ENCODE assay signal across 21 mouse cellular contexts in genomic region chr5:134257349-134258031, GRCm38 (mm10). TPM values are rescaled to one million over a fixed set of nuclear protein-coding genes. Genes with fewer than 3 reads are reported as not detected.
DNase-seq lines count a peak whose midpoint lies in the region; ATAC-seq and TF ChIP-seq lines count a peak whose summit lies in the region.
"Had no signal": no experiment of that assay in that cellular context is flagged by ENCODE, and none has a peak within 500 bp of the region (broad histone marks: within the 10 kb centered on the region; RNA-seq: fewer than 3 reads in every experiment).

No protein-coding gene starts in this region.

- ATAC-seq in frontal cortex, adult (ENCODE audit: low TSS enrichment) = peak; percentile 64
- no peak for ATAC-seq in liver, postnatal 0 days
- ATAC-seq in forebrain, postnatal 0 days = no peak
- ATAC-seq: forebrain, embryonic 13.5 days had no signal

- no peak for TF ChIP-seq CTCF in liver, postnatal 0 days (IDR thresholded peaks at IDR 0.05; ENCODE audit: low read depth)
- TF ChIP-seq CTCF in forebrain, postnatal 0 days (IDR thresholded peaks at IDR 0.05; ENCODE audit: low read depth) = no peak

- no peak for TF ChIP-seq EP300 in liver, postnatal 0 days (IDR thresholded peaks at IDR 0.05; ENCODE audit: low read depth)

- H3K9me3 ChIP-seq in liver, postnatal 0 days (ENCODE audit: low read length) = no peaks in the 10 kb centered on the region
- no peaks in the 10 kb centered on the region for H3K9me3 ChIP-seq in forebrain, postnatal 0 days (ENCODE audit: low read length)
- H3K9me3 ChIP-seq: embryonic facial prominence, embryonic 12.5 days; forebrain, embryonic 13.5 days; limb, embryonic 15.5 days; midbrain, embryonic 10.5 days had no signal

- no peak for DNase-seq in frontal cortex, postnatal 14 days (ENCODE audit: low spot score in 2 of 2)
- no peak for DNase-seq in liver, postnatal 0 days
- no peak for DNase-seq in liver
- DNase-seq in induced T-regulatory cell, adult 2 months (ENCODE audit: low read depth) = peak; percentile 24
- DNase-seq in telencephalon, adult 2 months (ENCODE audit: low read depth, low spot score) = peak; percentile 40
- no peak for DNase-seq in forebrain, postnatal 0 days
- no peak for DNase-seq in urinary bladder, adult 2 months (ENCODE audit: low spot score)
- DNase-seq: cerebellum, adult 9-10 months; gastrocnemius, adult 2 months; heart, postnatal 36 days; kidney, adult 8-10 months; kidney, postnatal 25 days; lung, postnatal 14 days; retina, postnatal 1 day; right cerebral cortex, postnatal 4 days had no signal

- H3K27me3 ChIP-seq in liver, postnatal 0 days (ENCODE audit: insufficient read depth, low read length) = no peaks in the 10 kb centered on the region
- no peaks in the 10 kb centered on the region for H3K27me3 ChIP-seq in forebrain, postnatal 0 days (ENCODE audit: insufficient read depth, low read length)
- H3K27me3 ChIP-seq: embryonic facial prominence, embryonic 12.5 days; forebrain, embryonic 13.5 days; limb, embryonic 15.5 days had no signal

- H3K27ac ChIP-seq in liver, postnatal 0 days (ENCODE audit: low read depth) = 0 out of 2 replicates have a peak overlapping the region, but pooled peaks have one; percentile 29
- H3K27ac ChIP-seq in forebrain, postnatal 0 days (ENCODE audit: low read depth, low read length) = no peak overlapping the region
- H3K27ac ChIP-seq: embryonic facial prominence, embryonic 12.5 days; forebrain, embryonic 13.5 days; gastrocnemius, adult 2 months; limb, embryonic 15.5 days; midbrain, embryonic 10.5 days had no signal

- WGBS in liver, postnatal 0 days (ENCODE audit: insufficient replicate concordance) = 75% methylated on average over 13 of the region's 13 CpGs
- WGBS in forebrain, postnatal 0 days = 90% methylated on average over 13 of the region's 13 CpGs

- H3K4me3 ChIP-seq in liver, postnatal 0 days (ENCODE audit: low read depth, low read length) = no peak overlapping the region
- H3K4me3 ChIP-seq in forebrain, postnatal 0 days (ENCODE audit: low read depth, low read length) = no peak overlapping the region
- H3K4me3 ChIP-seq: embryonic facial prominence, embryonic 12.5 days; erythroblast, embryonic 14.5 days; forebrain, embryonic 13.5 days; gastrocnemius, adult 2 months; limb, embryonic 15.5 days; midbrain, embryonic 10.5 days had no signal

- H3K9ac ChIP-seq in liver, postnatal 0 days (replicated peaks) = no peak overlapping the region
- no peak overlapping the region for H3K9ac ChIP-seq in forebrain, postnatal 0 days
- H3K9ac ChIP-seq: embryonic facial prominence, embryonic 12.5 days; forebrain, embryonic 13.5 days; limb, embryonic 15.5 days had no signal

- no peak overlapping the region for H3K4me2 ChIP-seq in liver, postnatal 0 days (ENCODE audit: low read depth, low read length)
- H3K4me2 ChIP-seq in forebrain, postnatal 0 days (ENCODE audit: low read depth) = no peak overlapping the region
- H3K4me2 ChIP-seq: embryonic facial prominence, embryonic 12.5 days; forebrain, embryonic 13.5 days; limb, embryonic 15.5 days had no signal

- no peaks in the 10 kb centered on the region for H3K4me1 ChIP-seq in liver, postnatal 0 days (ENCODE audit: insufficient read depth)
- H3K4me1 ChIP-seq in forebrain, postnatal 0 days (ENCODE audit: insufficient read depth) = no peaks in the 10 kb centered on the region
- H3K4me1 ChIP-seq: embryonic facial prominence, embryonic 12.5 days; forebrain, embryonic 13.5 days; limb, embryonic 15.5 days; midbrain, embryonic 10.5 days had no signal

- H3K36me3 ChIP-seq in liver, postnatal 0 days (replicated peaks; ENCODE audit: insufficient read depth, low read length) = peaks cover 76% of the 10 kb centered on the region
- peaks cover 91% of the 10 kb centered on the region for H3K36me3 ChIP-seq in forebrain, postnatal 0 days (ENCODE audit: insufficient read depth)

RNA-seq across cellular contexts. Expression of gene Ncf1, which starts 28.1 kb away (rescaled TPM):
- polyA plus RNA-seq in liver, postnatal 0 days (2015; fragmentation: Nextera tagmentation; extraction: Ambion mirVana) = 24.4 and 26.0 TPM in 2 replicates
- 2.9 and 9.1 TPM in 2 replicates for total RNA-seq in forebrain, postnatal 0 days (2014; rRNA removed)
- 1.3 and 2.1 TPM in 2 replicates for polyA plus RNA-seq in forebrain, postnatal 0 days (2015; fragmentation: Nextera tagmentation; extraction: Ambion mirVana)
- 18.8 and 30.3 TPM in 2 replicates for polyA plus RNA-seq in urinary bladder, adult 2 months (2012; rRNA removed)

RNA-seq across cellular contexts. Expression of gene Gtf2i, which starts 57.1 kb away (rescaled TPM):
- 29.8 and 34.7 TPM in 2 replicates for polyA plus RNA-seq in liver, postnatal 0 days (2015; fragmentation: Nextera tagmentation; extraction: Ambion mirVana)
- total RNA-seq in forebrain, postnatal 0 days (2014; rRNA removed) = 98.3 and 120 TPM in 2 replicates
- polyA plus RNA-seq in forebrain, postnatal 0 days (2015; fragmentation: Nextera tagmentation; extraction: Ambion mirVana) = 62.7 and 85.6 TPM in 2 replicates
- 152 and 161 TPM in 2 replicates for polyA plus RNA-seq in urinary bladder, adult 2 months (2012; rRNA removed)

Comparison
In these comparisons a context has a peak if more than half of its experiments do, and no peak if none do; other contexts are left out.
1. DNase-seq: peak in induced T-regulatory cell, adult 2 months (single experiment) and telencephalon, adult 2 months (single experiment); none in frontal cortex, postnatal 14 days (0 of 2), liver, postnatal 0 days (single experiment), liver (single experiment), forebrain, postnatal 0 days (single experiment) and urinary bladder, adult 2 months (single experiment).